Mouse (Mus musculus): ENCODE measurements around the gene Fgl2. TPM values are rescaled to one million over a fixed set of nuclear protein-coding genes. Genes with fewer than 3 reads are reported as not detected.
"Not testable (repeated sequence)": the region's sequence is repeated elsewhere in the genome, so short reads cannot be mapped to it uniquely, and the experiment has no call there.

Gene Fgl2
- 0.71 and 3.3 TPM in 2 replicates for polyA plus RNA-seq (2012; ENCODE audit: insufficient read depth, low replicate concordance)

- Histone ChIP-seq H3K4me1 (peaks cover 57% of the 10 kb centered on the region), H3K4me3 (replicated peaks) (peak within 1 kb of the TSS; percentile 99), H3K36me3 (replicated peaks; ENCODE audit: low read length) (peaks cover 18% of the 10 kb centered on the region), H3K27me3 (replicated peaks) (no peaks in the 10 kb centered on the region), H3K9me3 (no peaks in the 10 kb centered on the region)
- TF ChIP-seq GATA1 (IDR thresholded peaks at IDR 0.05; ENCODE audit: borderline replicate concordance, low read length): no peak
- TF ChIP-seq FLI1 (IDR thresholded peaks at IDR 0.05; ENCODE audit: low read length): no peak
These were observed at the start of gene Fgl2 for GRCm38 (mm10) chr5:21372493-21373179. Gene Fgl2 (plus strand): TSS chr5:21372642.

GRCm38 (mm10) chr5:21326494-21326893, 45.9 kb upstream of the Fgl2 start:
- TF ChIP-seq FLI1 (IDR thresholded peaks at IDR 0.05; ENCODE audit: low read length): no peak
- TF ChIP-seq GATA1 (IDR thresholded peaks at IDR 0.05; ENCODE audit: borderline replicate concordance, low read length): no peak
- no peak overlapping the region for H3K4me3 ChIP-seq (replicated peaks)
- no peaks in the 10 kb centered on the region for H3K36me3 ChIP-seq (replicated peaks; ENCODE audit: low read length)
- peaks cover 47% of the 10 kb centered on the region for H3K4me1 ChIP-seq
- peaks cover 2% of the 10 kb centered on the region for H3K27me3 ChIP-seq (replicated peaks)
- no peaks in the 10 kb centered on the region for H3K9me3 ChIP-seq

- peaks cover 59% of the 10 kb centered on the region for H3K4me1 ChIP-seq
- H3K9me3 ChIP-seq: no peaks in the 10 kb centered on the region
- peaks cover under 1% of the 10 kb centered on the region for H3K27me3 ChIP-seq (replicated peaks)
- H3K4me3 ChIP-seq (replicated peaks): no peak overlapping the region
- TF ChIP-seq FLI1 (IDR thresholded peaks at IDR 0.05; ENCODE audit: low read length): no peak
- TF ChIP-seq GATA1 (IDR thresholded peaks at IDR 0.05; ENCODE audit: borderline replicate concordance, low read length): no peak
- no peaks in the 10 kb centered on the region for H3K36me3 ChIP-seq (replicated peaks; ENCODE audit: low read length)
These were observed 43.9 kb upstream of the Fgl2 start for GRCm38 (mm10) chr5:21328560-21328959.

GRCm38 (mm10) chr5:21329672-21330665, 42.5 kb upstream of the Fgl2 start:
- peaks cover 53% of the 10 kb centered on the region for H3K4me1 ChIP-seq
- TF ChIP-seq GATA1 (IDR thresholded peaks at IDR 0.05; ENCODE audit: borderline replicate concordance, low read length): no peak
- no peak for TF ChIP-seq FLI1 (IDR thresholded peaks at IDR 0.05; ENCODE audit: low read length)
- no peak overlapping the region for H3K4me3 ChIP-seq (replicated peaks)
- no peaks in the 10 kb centered on the region for H3K27me3 ChIP-seq (replicated peaks)
- no peaks in the 10 kb centered on the region for H3K9me3 ChIP-seq
- no peaks in the 10 kb centered on the region for H3K36me3 ChIP-seq (replicated peaks; ENCODE audit: low read length)

DNA sequence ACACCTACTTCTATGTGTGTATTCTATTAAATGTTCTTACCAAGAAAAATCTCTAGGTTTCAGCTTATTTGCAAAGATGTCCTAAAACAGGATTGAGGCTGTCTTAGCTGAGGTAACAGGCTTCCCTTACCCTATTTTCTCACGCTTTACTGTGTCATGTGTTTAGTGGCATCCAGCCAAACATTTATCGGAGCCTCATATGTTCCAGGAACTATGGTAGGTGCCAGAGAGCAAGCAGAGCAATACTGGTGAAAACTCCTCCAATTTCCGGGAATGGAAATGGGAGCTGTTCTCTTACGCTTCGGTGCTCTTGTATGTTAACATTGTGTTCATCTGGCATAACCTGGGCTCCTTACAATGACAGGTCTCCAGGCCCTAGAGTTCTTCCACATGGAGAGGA, 40.8 kb upstream of the Fgl2 start:
- peaks cover 43% of the 10 kb centered on the region for H3K4me1 ChIP-seq

GRCm38 (mm10) chr5:21332119-21332518, 40.3 kb upstream of the Fgl2 start:
- Histone ChIP-seq H3K4me1 (peaks cover 40% of the 10 kb centered on the region), H3K9me3 (no peaks in the 10 kb centered on the region), H3K4me3 (replicated peaks) (no peak overlapping the region), H3K36me3 (replicated peaks; ENCODE audit: low read length) (no peaks in the 10 kb centered on the region), H3K27me3 (replicated peaks) (no peaks in the 10 kb centered on the region)
- no peak for TF ChIP-seq GATA1 (IDR thresholded peaks at IDR 0.05; ENCODE audit: borderline replicate concordance, low read length)
- no peak for TF ChIP-seq FLI1 (IDR thresholded peaks at IDR 0.05; ENCODE audit: low read length)

More for the DNA sequence above, 40.8 kb upstream of the Fgl2 start:
- no peak overlapping the region for H3K4me3 ChIP-seq (replicated peaks)
- H3K36me3 ChIP-seq (replicated peaks; ENCODE audit: low read length): no peaks in the 10 kb centered on the region
- no peaks in the 10 kb centered on the region for H3K27me3 ChIP-seq (replicated peaks)
- TF ChIP-seq GATA1 (IDR thresholded peaks at IDR 0.05; ENCODE audit: borderline replicate concordance, low read length) (no peak), FLI1 (IDR thresholded peaks at IDR 0.05; ENCODE audit: low read length) (no peak)
- no peaks in the 10 kb centered on the region for H3K9me3 ChIP-seq

GRCm38 (mm10) chr5:21342265-21342664, 30.2 kb upstream of the Fgl2 start:
- H3K27me3 ChIP-seq (replicated peaks); H3K36me3 ChIP-seq (replicated peaks; ENCODE audit: low read length); H3K4me3 ChIP-seq (replicated peaks); H3K4me1 ChIP-seq; H3K9me3 ChIP-seq: not testable (repeated sequence)

GRCm38 (mm10) chr5:21348366-21348765, 24.1 kb upstream of the Fgl2 start:
- Histone ChIP-seq H3K4me1 (peaks cover 9% of the 10 kb centered on the region), H3K4me3 (replicated peaks) (peak overlapping the region; percentile 29), H3K27me3 (replicated peaks) (no peaks in the 10 kb centered on the region), H3K36me3 (replicated peaks; ENCODE audit: low read length) (no peaks in the 10 kb centered on the region), H3K9me3 (no peaks in the 10 kb centered on the region)
- TF ChIP-seq GATA1 (IDR thresholded peaks at IDR 0.05; ENCODE audit: borderline replicate concordance, low read length) (no peak), FLI1 (IDR thresholded peaks at IDR 0.05; ENCODE audit: low read length) (no peak)

GRCm38 (mm10) chr5:21351678-21352077, 20.8 kb upstream of the Fgl2 start:
- no peak for TF ChIP-seq FLI1 (IDR thresholded peaks at IDR 0.05; ENCODE audit: low read length)
- no peak for TF ChIP-seq GATA1 (IDR thresholded peaks at IDR 0.05; ENCODE audit: borderline replicate concordance, low read length)
- Histone ChIP-seq H3K4me3 (replicated peaks) (no peak overlapping the region), H3K36me3 (replicated peaks; ENCODE audit: low read length) (no peaks in the 10 kb centered on the region), H3K27me3 (replicated peaks) (no peaks in the 10 kb centered on the region), H3K9me3 (no peaks in the 10 kb centered on the region), H3K4me1 (peaks cover 21% of the 10 kb centered on the region)

GRCm38 (mm10) chr5:21358648-21359047, 13.8 kb upstream of the Fgl2 start:
- H3K4me3 ChIP-seq (replicated peaks): no peak overlapping the region
- H3K36me3 ChIP-seq (replicated peaks; ENCODE audit: low read length): no peaks in the 10 kb centered on the region
- peaks cover 16% of the 10 kb centered on the region for H3K4me1 ChIP-seq
- H3K27me3 ChIP-seq (replicated peaks): no peaks in the 10 kb centered on the region
- no peak for TF ChIP-seq GATA1 (IDR thresholded peaks at IDR 0.05; ENCODE audit: borderline replicate concordance, low read length)
- no peak for TF ChIP-seq FLI1 (IDR thresholded peaks at IDR 0.05; ENCODE audit: low read length)
- peaks cover 15% of the 10 kb centered on the region for H3K9me3 ChIP-seq
